Mouse (Mus musculus) kidney, adult 11 months (tissue): ENCODE measurements at regions not wholly inside any gene's neighbourhood (a gene's known extent, or its start where the extent isn't known, plus 50 kb on each side); places are given as distances from the start of the nearest gene placed in this dataset.

ENCODE experiments used
- DNase-seq: peaks from one replicate; pipeline ENCODE4 v3.0.0; 2022

DNA sequence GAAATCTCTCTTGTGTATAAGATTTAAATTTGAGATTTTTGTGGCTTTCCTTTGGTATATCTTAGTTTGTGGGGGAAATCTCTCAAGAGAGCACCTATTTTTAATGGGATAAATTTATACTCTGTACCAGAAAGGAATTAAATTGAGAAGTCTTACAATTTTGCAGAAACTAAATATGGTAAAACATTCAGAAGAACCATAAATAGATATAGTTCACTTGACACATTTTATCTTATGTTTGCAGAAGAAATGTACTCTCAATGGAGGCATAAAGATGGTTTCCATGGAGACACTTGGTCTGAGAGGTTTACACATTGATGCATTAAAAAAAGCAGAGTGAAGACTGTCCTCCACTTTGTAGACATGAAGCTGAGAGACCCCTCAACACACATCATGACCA lies 86.9 kb downstream of the Ndufa10 start:
- DNase-seq: no peak

GRCm38 (mm10) chr1:92384945-92385344 lies 88.7 kb downstream of the Ndufa10 start:
- DNase-seq: no peak

- DNase-seq: no peak
Measured at GRCm38 (mm10) chr1:92383749-92384148, 89.9 kb downstream of the Ndufa10 start.

GRCm38 (mm10) chr1:92379510-92379886 lies 94.2 kb downstream of the Ndufa10 start:
- DNase-seq: no peak

DNA sequence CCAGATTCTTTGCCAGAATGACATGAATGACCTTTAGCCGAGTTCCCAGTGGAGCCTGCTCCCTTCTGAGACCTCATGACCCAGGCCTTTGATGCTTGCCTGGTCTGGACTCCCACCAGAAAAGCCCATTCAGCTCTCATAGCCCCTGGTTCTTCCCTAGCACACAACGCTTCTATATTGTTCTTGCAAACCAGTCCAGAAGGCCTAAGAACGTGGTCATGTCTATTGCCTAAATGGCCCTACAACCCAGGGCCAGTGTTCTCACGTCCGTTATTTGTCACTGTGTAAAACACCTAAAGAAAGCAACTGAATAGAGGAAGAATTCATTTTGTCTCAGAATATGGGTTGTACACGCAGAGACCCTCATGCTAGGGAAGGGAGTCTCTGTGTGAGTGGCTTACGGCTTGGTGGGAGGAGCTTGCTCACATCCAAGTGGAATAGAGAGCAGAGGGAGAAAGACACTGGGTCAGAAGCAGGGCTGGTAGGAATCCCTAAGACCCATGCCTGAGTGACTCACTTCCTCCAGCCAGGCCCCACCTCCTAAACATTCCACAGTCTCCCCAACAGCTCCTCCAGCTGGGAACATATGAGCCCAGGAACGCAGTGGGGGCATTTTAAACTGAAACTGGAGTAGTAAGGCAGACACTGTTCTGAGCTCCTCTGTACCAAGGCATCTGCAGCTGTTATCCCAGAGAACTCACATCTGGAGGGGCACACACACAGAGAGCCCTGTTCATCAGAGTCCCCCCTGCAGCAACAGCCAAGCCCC lies 94.7 kb downstream of the Ndufa10 start:
- DNase-seq: no peak

DNA sequence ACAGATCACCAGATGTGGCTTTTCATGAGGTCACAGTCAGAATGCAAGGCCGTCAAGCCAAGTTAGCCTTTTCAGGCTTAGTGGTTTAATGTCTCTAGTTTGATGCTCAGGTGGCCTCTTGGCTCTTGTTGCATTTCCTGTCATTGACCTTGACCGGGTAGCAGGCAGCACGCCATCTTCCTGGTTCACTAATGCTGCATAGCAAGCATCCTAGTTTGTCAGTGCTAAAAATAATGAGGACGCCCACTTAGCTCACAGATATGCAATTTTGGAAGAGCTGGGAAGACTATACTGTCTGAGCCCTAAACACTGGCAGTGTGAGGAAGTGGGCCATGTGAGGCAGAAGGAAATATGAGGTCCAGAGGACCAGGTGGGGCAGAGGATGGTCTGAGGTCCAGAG lies 97.2 kb downstream of the Ndufa10 start:
- peak; percentile 19 for DNase-seq

DNA sequence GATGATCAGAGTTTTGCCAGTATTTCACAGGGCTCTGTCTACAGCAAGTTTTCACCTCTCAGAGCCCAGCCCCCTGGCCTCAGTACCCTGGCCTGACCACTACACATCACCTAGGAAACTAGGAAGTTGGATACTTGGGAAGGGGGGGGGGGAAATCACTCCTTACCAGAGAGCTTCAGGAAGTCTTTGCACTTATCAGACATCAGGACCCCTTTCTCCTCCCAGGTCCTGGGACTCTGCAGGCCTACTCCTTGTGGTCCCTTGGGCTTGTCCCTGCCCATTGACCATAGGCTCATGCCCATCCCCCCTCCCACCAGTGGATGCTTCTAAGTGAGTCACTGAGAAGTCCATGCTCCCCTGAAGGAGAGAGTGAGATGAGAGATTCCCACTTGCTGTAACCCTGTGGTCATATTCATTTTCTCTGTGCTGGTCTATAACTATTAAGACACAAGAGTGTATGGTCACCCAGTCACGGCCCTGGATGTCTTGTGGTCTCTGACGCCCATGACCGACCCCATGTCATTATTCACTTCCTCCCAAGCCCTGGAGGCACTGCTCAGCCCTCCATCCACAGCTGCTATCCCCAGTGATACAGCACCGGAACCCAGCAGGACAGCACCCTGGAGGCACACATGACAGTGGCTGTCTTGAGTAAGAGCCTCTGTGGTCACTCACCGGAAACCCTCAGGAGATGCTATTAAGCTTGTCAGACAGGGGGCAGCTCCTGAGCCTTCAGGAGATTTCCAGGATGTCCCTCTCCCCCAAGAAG lies 101.3 kb downstream of the Ndufa10 start:
- no peak for DNase-seq

DNA sequence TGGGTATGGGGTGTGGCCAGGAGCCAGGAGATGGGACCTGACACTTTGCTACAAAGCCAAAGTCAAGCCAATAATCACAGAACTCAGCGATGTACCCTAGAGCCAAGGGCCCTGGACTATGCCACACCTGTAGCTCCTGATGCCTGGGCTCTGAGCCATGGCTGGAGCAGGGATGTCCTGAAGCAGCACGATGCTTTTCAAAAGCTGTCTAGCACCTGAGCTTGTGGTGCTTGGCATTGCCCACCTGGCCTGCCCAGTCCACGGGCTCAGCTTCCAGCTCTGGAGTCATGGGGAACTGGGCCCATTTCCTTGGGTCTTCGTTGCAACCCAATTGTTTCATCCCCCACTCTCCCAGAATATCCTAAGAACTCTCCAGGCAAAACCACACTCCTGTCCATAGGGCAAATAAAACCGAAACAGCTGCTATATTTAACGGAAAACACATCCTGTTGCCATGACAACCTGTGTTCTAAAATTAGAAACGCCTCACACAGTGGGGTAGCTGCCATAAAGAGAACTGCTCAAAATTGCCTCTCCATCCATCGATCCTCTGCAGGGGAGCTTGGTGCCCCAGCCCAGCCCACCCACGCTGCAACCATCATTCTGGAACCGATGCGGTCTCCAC lies 102.2 kb downstream of the Ndufa10 start:
- DNase-seq: no peak

DNA sequence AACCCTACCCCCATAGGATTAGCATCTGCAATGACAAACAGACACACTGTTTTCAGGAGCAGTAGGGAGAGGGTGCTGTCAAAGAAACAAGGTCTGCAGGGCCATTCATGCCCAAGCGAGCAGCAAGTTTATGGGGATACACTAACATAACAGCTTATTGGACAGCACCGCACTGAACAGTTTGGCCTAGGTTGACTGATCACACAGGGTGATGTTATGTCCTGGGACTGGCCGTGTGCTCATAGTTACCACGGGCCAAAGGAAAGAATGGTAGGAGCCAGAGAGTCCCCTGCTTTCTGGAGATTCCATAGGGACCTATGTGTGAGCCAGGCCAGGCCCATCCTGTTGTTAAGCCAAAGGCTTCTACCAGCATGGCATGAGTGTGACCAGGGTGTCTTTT lies 102.8 kb downstream of the Ndufa10 start:
- no peak for DNase-seq

DNA sequence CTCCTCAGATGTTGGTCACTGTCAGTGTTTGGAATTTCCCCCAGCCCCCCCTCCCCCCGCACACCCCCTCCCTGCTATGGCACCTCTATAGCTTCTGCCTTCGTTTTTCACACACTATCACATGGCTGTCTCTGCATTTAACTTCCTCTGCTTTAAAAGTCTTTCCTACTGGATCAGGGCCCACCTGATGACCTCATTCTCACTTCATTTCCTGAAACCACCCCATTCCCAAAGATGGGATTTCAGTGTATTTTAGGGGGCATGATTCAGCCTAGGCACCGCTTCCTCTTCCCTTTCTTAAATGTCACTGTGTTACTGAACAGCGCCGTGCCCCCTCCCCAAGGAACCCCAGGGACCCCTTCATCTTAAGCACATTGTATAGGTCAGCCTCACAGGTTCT lies 103.7 kb downstream of the Ndufa10 start:
- no peak for DNase-seq

GRCm38 (mm10) chr1:92366249-92366648 lies 107.4 kb downstream of the Ndufa10 start:
- DNase-seq: no peak

DNA sequence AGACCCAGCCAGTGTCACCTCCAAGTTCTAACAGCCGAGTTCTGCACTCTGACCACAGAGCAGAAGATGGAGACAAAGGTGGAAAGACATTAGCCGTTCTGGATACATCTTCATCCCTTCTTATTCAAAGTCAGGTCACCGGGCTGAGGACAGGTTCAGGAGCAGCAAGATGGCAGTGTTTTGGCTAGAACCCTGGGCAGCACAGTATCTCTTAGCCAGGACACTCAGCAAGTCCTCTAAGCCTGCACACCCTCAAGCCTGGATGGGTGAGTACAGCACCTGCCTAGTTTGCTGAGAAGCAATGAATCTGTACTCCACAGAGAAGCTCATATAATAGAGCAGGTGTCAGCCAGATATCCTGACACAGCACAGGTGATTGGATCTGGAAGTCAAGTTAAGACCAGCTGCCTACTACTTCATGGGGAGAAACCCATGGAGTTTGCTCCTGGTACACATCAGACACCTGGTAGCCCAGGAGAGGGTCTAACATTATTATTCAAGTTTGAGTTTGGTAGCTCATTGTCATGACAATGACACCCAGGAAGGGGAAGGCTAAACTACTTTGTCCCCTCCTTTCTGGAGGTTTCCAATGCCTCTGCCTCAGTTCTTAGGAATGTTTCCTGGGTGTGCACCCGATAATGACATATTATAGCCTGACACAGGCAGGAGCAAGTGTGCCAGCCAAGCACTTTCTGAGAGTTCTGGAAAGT lies 108.1 kb downstream of the Ndufa10 start:
- DNase-seq: no peak

DNA sequence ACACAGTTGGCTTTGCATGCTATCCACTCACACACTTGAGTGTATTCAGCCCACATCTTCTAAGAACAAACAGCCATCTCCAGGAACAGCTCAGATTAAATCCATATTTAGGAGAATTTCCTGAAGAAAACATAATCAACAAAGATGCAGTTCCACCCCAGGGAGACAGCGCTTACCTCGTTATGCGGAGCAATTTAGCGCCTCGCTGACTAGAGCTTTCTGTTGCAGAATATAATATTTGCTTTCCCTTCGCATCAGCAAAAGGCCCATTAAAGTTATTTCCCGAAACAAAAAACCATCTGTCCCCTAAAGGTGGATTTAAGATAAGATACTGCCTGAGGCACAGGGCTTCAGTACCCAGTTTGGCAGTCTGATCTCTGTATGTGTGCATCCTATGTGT lies 112.0 kb downstream of the Ndufa10 start:
- DNase-seq: no peak

DNA sequence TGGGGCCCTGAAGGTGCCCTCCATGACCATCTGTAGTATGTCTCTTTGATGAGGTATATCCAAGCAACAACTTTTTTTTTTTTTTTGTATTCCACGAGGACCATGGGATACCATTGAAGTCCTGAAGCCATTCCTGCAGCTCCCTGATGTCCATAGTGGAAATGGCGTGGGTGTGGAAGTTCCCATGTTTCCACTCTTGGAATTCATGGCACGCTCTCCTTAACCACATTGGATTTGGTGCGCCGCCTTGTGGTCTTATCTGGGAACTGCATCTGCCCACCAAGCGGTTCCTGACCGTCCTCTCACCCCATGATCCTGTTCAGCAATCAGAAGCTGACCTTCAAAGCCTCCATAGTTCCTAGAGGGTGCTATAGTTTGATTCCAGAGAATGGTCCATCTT lies 113.4 kb downstream of the Ndufa10 start:
- peak; percentile 18 for DNase-seq

- no peak for DNase-seq
Measured at GRCm38 (mm10) chr1:92359473-92359872, 114.2 kb downstream of the Ndufa10 start.

GRCm38 (mm10) chr1:92358758-92359287 lies 114.8 kb downstream of the Ndufa10 start:
- no peak for DNase-seq

- no peak for DNase-seq
Measured at GRCm38 (mm10) chr1:92348353-92349005, 125.2 kb downstream of the Ndufa10 start.

GRCm38 (mm10) chr1:92347656-92348055 lies 126.0 kb downstream of the Ndufa10 start:
- no peak for DNase-seq

DNA sequence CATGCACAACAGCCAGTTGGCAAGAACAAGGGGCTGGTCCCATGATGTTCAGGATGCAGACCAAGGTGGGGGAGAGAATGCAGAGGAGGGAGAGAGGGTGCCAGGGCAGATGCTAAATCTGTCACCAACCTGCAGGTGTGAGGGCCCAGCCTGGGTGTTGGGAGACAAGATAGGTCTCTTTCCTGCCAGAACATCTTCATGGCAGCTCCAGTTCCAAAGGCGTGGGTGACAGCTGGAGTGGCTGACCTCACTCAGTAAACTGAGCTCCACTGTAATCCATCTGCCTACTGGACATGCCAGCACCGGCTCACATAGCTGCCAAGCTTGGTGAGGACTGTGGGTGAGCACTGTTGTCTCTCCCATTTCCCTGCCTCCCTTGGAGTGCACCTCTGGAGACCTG lies 129.9 kb downstream of the Ndufa10 start:
- DNase-seq: no peak

DNA sequence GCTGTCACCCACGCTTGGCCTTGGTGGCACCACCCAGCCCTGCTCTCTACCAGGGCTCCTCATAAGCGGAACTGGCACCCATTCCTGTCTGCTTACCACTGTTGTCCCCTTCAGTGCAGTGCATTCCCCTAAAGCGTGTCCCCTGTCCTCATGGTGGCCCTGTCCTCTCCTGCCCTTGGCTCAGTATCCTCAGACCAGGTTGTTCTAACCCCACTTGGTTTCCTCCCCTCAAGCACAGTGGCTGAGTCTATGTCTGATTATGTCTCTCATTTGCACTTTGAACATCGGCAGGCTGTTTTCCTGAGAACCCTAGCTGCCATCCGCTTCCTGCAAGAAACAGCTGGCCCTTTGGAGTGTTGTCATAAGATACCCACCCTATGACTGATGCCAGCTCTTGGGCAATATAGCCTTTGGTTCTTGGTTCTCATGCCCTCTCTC lies 130.5 kb downstream of the Ndufa10 start:
- no peak for DNase-seq

DNA sequence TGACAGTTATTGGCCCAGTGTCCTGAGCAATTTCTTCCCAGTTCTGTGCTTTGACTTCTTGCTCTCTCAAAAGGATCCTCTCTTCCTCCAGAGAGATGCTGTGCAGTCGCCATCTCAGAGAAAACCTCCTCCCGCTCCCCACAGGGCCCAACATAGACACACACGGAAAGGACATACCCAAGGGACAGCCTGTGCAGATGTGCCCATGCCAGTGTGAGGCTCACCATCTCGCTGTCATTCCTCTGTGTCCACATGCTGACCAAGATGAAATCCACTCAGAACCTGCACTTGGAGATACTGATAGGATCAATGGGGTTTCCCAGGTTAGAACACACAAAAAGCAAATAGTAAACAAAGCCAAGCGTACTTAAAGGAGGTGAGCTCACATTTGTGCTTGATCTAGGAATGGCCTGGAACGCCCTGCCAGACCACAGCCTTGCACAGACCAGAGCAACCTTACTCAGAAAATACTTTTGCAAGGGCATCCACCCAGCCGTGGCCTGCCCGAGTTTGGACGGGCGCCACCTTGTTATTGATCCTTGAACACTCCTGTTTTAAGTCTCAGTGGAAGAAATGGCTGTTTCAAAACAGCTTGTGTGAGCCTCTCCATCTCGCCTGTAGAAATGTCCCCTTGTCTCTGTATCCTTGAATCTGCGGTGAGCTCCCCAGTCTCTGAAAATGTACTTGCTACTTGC lies 131.7 kb downstream of the Ndufa10 start:
- DNase-seq: peak; percentile 32

GRCm38 (mm10) chr1:92340644-92341043 lies 133.0 kb downstream of the Ndufa10 start:
- no peak for DNase-seq
